Mouse (Mus musculus) lung, adult 2 months (tissue): ENCODE results near the gene Timm50.

Experiments used
- CTCF ChIP-seq: fragments of 200-500 bp; IDR thresholded peaks from 2 replicates; pipeline ENCODE4 v1.5.1; 2011; ENCODE audit warnings: mild to moderate bottlenecking, low read length, control low read depth; ENCODE audit not compliant: insufficient read depth
- POLR2A ChIP-seq: fragments of 200-500 bp; IDR thresholded peaks from 2 replicates; pipeline ENCODE4 v1.6.1; 2011; ENCODE audit warnings: low read depth, mild to moderate bottlenecking, control low read depth, low read length, borderline replicate concordance; ENCODE audit errors: extremely low read depth

- no peak for TF ChIP-seq POLR2A
- no peak for TF ChIP-seq CTCF
Observed at GRCm38 (mm10) chr7:28357984-28358383, 46.1 kb upstream of the Timm50 start.
